Mouse (Mus musculus): ENCODE results near the gene Cort.
"Not testable (repeated sequence)": the region's sequence is repeated elsewhere in the genome, so short reads cannot be mapped to it uniquely, and the experiment has no call there.

- not testable (repeated sequence) for TF ChIP-seq CTCF (IDR thresholded peaks at IDR 0.05; ENCODE audit: low read depth, low read length); EP300 (IDR thresholded peaks at IDR 0.05; ENCODE audit: insufficient read depth, low read depth, low read length)
Measured at GRCm38 (mm10) chr4:149100449-149100848, 26.1 kb downstream of the Cort start.

All from ES-Bruce4 (cell line).